Mouse (Mus musculus): ENCODE data around the gene Ipcef1.

The Ipcef1 gene

DNA sequence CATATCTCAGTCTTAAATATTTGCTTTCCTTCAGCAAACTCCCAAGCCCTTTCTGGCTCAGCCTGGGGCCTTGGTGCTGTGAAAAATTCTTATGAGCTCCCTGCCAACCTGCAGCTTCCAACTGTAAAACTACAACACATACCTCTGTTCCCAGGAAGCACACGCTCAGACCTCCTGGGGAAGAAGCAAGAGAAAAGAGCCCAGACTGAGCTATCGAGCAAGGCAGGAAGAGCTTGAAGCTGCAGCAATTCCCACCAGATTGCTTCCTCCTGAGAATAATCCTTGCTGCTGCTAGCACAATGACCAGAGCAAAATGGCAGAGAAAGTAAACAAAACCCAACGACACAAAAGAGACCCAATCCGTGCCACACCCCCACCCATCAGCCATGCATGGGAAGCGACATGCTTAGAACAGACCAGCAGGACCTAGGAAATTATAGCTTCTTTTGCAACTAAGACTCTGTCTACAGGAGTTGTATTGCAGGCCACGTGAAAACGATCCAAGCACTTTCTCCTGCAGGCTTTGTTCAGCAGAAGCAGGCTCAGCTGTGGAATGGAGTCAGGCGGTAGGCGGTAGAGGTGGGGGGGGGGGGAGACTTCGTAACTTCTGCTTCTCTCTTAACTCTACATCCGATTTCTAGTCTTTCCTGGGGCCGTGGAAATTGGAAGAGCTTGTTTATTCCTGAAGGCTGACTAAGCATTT, at the start of gene Ipcef1:
Ipcef1 (minus strand) TSS at position 164 of the 703 bp plus-strand sequence.
- DNase-seq: peak; percentile 11

DNA sequence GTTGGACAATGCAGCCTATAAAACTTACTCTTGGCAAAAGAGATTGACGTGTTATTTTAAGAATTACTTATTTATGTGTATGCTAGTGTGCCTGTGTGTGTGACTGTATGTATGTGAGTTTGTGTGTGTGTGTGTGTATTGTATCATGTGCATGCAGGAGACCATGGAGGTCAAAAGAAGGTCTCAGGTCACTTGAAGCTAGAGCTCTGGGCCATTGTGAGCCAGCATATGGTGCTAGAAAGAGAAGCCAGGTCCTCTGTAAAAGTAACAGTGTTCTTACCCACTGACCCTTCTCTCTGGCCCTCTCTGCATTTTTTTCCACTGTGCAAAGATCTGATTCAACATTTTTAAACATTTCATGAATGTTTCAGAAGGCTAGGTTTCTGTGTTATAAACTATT, 25.7 kb upstream of the Ipcef1 start:
- no peak for DNase-seq

DNA sequence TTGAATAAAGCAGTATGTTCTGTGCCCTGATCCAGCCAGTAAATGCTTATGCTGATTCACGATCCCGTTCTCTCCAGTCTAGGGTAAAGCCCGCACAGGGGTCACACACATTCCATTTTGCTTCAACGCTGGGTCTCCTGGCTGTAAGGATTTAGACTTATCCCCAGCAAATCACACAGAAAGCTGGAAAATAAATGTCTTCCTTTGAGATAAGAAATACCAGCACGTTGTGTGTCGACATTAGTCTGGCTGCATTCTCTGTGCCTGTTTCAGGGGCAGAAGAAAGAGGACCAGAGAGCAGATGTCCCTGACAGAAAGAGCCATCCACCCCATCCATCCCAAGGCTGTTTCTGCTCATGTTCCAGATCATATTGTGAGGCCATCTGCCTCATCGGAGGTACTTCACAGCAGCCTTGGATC, 25.1 kb upstream of the Ipcef1 start:
- DNase-seq: peak; percentile 30

DNA sequence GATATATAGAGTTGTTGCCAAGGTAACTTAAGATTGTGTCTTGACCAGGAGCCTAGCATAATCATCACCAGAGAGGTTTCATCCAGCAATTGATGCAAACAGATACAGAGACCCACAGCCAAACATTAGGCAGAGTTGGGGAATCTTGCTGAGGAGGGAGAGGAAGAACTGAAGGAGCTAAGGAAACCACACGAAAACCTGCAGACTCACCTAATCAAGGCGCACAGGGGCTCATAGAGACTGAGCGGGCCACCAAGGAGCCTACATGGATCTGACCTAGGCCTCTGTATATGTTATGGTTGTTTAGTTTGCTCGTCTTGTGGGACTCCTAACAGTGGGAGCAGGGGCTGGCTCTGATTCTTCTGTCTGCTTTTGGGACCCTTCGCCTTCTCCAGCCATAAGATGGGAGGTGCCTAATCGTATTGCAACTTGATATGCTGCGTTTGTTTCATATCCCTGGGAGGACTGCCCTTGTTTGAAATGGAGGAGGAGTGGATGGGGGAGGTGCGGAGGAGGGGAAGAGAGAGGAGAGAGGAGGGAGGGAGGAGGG, 24.5 kb upstream of the Ipcef1 start:
- DNase-seq: no peak

DNA sequence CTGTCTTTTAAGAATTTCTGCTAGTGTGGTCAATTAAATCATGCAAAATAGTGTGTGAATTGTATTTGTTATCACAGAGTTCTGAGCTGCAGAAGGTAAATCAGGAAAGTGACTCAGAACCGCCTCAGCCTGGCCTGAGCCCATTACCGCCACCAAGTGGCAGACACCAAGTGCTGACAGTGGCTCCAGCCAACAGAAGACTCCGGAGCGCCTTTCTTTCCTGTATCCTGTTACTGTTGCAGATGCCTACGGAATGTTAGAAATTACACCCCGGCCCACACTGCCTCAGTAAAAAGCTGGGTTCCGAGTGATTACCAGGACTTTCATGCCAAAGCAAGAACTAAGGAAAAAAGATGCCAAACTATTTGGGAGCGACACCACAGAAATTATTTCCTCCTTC, 23.9 kb upstream of the Ipcef1 start:
- peak; percentile 76 for DNase-seq

DNA sequence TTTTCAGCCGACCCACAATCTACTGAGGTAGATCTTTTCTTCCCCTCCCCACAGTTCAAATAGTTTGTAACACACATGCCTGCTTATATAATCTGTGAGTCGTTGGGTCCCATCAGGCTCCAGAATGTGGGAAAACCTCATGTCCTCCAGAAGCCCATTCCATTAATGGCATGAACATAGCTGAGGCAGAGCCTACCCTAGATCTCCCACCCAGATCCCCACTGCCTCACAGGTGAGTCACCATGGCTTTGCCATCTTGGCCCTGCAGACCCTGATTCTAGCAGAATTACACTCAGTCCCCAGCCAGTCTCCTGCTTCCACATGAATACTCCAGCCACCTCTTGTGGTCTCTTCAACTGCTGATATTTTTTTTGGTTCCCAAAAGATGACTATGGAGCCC, 23.4 kb upstream of the Ipcef1 start:
- DNase-seq: no peak

DNA sequence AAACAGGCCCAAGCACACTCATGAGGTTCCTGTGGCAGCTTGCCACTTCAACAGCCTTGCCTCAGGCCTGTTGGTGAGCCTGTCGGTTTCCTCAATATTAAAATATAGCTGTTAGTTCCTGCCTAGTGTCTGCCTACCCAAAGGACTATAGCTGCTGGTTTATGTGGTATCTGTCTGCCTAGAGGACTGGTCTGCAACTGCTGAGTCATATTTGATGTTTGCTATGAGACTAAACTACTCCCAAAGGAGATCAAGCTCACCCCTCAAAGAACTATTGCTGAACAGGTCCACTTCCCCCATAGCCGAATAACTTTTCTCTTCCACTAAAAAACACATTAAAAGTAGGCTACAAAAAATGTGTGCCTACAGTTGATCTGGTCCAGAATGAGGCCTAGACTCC, 22.0 kb upstream of the Ipcef1 start:
- DNase-seq: no peak

DNA sequence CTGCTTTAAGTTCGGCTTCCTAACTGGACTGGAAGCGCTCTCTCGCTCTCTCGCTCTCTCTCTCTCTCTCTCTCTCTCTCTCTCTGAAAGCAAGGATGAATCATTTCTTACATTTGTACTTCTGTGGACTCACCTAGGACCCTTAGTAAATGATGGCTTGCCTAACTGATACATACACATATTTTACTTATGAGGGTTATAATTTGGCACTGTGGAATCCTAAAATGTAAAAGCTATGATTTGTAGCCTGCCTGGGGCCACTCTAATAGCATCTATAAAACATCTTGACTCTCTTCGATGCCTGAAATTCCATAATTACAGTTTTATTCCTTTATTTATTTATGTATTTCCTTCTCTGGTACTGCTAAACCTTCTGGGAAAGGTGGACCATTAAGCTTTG, 18.6 kb upstream of the Ipcef1 start:
- no peak for DNase-seq

DNA sequence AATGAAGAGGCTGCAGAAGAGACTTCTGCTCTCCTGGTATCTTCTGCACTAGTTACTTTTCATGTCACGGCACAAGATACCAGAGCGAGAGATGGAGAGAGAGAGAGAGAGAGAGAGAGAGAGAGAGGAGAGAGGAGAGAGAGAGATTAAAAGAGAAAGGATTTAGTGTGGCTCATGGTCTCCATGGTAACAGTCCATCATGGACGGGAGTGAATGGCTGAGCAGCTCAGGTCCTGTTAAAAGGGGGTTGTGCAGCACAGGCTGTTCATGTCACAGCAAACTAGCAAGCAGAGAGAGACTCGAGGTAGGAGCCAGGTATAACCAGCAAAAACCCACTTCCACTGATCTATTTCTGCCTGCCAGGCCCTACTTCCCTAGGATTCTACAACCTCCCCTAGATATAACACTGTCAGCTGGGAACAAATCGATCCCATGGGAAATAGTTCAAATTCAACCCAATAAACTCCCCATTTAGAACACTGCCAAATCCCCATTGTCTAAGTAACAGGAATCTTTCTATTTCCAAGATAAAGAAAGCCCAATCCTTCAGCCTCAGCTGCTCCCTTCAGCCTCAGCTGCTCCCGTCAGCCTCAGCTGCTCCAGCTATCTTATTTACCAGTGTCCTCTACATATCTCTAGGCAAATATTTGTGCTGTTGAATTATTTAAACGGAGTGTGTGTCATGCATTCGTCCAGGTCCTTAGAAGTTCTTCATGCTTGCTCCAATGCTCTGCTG, 18.0 kb upstream of the Ipcef1 start:
- no peak for DNase-seq

DNA sequence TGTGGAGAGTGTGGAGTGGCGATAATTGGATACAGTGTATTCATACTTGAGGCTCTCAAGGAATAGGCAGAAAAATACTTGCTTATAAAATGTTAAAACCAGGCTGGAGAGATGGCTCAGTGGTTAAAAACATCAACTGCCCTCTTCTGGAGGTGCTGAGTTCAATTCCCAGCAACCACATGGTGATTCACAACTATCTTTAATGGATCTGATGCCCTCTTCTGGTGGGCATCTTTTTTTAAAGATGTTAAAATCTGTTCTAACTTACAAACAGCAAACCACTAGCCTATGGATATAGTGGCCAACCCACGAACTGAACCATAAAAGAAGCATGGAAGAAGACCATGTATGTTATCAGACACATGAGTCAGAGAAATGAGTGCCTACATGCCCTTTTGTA, 16.8 kb upstream of the Ipcef1 start:
- DNase-seq: no peak

DNA sequence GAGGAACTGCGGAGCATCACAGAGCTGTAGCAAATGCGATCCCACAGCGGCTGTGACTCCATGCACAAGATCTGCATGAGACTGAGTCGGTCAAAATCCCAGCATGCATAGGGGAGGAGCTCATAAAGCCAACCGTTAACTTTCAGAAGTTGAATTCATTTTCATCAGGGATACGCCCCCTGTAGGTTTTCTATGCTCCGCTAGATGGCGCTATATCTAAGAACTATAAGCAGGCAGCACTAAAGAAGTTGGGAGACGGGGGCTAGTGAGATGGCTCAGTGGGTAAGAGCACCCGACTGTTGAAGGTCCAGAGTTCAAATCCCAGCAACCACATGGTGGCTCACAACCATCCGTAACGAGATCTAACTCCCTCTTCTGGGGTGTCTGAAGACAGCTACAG, 16.3 kb upstream of the Ipcef1 start:
- no peak for DNase-seq

DNA sequence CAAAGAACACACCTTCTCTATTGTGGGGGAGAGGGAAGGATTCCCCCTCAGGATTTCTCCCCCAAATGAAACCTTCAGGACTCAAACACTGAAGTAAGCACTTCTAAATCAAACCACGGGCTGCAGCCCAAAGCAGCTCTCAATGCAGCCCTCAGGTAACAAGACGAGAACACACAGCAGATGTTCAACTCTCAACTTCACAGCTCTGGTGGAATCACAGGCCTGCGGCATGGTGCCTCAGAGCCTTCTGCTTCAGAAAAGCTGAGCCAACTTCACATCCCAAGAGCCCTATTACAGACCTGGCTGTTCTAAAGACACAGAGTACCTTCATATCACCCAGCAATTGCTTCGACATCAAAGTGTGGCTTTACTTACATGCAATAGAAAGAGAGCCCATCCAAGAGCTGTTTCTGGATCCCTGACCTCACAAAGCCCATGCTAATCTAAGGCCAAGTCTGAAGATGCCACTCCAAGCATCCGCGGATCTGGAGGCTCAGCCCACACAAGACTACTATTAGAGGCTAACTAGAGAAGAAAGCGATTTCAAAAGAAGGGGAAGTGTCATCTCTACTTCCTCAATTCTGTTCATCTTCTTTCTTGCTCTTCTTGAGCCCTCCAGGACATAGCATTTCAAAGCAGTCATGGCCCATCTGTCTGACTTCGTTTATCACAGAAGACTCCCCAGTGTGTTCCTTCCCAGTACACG, 11.6 kb upstream of the Ipcef1 start:
- DNase-seq: peak; percentile 47

DNA sequence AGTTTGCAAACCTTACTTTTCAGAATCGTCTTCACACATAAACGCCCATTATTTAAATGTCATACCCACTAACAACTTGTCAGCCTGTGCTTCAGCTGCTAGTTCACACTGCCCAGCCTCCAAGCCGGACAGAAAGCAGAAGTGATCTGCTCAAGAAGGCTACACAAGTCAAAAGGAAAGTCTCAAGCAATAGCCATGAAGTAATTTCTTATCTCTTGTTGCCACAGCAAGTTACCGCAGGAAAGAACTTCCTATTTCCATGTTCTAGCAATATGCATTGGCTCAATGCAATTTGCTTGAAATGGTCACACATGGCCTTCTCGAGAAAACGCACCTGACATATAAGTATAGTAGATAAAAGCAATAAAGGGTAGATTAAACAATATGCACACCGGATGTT, 10.7 kb upstream of the Ipcef1 start:
- peak; percentile 65 for DNase-seq

DNA sequence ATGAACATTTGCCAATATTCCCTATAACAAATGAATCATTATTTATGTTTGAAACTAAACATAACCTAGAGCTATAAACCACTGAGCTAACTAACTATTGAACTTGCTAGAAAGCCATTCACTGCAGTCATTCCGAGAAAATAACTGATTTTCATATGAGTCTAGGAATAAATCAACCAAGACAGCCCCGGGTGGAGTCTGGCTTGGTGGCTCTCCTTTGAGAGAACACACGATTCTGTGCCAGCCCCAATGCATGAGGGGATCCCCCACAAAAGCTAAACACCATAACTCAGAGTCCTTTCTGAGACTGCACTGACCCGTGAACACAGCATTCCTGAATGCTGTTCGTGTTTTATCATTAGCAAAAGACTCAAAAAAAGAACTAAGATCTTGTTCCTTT, 8.0 kb upstream of the Ipcef1 start:
- DNase-seq: no peak

DNA sequence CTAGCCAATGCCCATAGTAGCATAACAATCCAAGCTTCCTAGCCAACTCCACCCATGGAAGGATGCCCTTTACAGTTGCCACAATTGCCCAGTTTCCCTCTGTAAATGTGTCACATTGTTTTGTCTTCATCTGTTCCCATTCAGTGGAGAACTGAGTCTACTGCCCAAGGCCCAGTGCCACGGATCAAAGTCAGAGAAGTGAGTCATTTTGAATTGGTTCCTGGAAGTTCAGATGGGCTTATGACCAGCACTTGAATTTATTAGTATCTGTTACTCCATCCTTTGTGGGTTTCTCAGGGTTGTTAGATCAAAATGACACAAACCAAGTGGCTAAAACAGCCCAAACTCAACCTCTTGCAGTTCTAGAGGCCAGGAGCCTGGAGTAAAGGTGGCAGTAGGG, 5.3 kb upstream of the Ipcef1 start:
- DNase-seq: no peak

DNA sequence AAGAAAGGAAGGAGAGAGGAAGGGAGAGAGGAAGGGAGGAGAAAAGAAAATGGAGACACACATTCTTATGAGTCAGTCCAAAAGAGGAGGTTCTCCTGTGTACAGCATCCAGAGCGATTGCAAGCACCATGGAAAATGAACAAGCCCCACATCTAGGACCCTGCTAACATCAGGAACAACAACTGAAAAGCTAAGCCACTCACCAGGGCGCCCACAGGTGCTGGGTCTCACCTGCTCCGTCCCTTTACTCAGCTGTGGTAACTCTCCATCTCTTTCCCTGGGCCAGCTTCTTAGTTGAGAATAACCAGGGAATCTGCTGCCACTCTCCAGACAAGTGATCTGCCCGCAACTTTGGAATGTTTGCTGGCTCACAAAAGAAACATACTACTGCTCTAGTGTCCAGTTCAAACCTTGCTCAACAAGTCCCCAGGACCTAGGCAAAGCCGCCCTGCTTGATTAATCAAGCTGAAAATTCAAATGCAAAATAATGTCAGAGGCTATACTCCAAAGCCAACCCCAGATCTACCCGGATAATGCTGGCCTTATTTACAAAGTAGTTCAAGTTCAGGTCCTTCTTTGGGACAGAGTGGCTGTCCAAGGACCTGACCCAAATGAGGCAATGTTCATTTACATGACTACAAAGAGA, 2.4 kb upstream of the Ipcef1 start:
- DNase-seq: no peak

DNA sequence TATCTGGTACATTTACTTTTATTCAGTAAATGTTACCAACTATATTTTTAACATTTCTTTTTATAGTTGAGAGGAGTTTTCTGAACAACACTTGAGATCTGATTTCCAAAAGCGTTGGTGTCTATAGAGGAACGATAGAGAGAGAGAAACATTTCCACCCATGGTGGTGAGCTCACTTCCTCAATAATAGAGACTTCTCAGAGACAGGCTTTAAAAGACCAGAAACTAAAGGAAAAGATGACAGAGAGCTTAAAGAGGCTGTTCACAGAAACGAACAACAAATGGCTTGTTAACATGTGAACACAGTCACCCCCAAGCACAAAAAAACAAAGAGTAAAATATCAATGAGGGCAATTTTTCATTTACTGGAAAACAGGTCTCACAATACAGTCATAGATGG, 2.4 kb downstream of the Ipcef1 start:
- DNase-seq: no peak

DNA sequence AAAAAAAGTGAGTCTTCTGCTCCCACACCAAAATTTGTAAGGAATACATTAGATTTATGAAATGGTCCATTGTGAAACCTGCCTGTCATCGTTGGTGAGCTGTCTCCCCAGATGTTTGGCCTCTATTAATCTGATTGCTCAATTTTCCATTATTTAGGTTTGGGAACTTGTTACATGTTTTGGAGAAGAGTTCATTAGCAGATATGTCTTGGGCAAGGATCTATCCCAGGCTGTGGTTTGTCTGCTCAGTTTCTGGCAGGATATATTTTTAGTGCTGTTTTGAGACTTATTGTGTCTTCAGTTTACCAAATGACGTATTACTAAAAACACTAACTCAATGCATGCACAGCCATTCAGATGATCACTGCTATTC, 4.4 kb downstream of the Ipcef1 start:
- DNase-seq: no peak

DNA sequence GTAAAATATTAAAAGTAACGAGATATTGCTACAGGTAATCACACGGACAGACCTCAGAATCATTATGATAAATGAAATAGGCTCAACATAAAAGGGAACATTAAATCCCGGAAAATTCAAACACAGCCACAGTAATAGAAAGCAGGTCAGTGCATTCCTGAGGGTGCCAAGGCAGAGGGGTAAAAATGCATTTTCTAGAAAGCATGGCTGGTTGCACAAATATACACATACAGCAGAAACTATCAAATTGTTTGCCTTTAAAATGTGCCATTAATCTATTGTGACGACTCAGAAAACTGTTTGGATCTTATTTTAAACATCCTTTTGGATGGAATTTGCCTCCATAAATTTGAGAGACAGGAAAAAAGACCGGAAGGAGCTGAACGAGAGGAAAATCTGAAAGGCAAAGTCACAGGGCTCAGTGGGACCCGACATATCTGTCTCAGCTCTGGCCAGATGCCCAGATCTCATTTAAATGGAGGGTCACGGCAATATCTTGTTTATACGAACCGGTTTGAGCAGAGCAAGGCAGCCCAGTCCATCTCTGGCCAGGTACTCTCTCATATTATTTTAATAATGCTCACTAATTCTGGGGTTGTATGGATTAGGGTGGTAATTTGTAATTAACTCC, 4.9 kb downstream of the Ipcef1 start:
- no peak for DNase-seq

DNA sequence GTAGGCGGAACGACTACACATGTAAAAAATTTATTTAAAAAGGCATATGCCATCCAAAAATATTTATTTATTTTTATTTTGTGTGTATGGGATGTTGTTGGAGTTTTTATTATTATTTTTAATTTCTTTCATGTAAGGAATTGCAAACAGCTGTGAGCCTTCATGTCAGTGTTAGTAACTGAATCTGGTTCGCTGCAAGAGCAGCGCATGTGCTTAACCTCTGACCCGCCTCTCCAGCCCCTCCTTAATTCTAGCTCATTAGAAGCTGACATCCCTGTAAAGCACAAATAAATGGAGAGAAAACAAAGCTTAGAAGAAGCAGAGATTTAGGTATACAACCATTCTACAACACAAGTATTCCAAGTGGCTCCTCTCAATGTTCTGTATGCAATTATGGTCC, 8.4 kb downstream of the Ipcef1 start:
- no peak for DNase-seq

DNA sequence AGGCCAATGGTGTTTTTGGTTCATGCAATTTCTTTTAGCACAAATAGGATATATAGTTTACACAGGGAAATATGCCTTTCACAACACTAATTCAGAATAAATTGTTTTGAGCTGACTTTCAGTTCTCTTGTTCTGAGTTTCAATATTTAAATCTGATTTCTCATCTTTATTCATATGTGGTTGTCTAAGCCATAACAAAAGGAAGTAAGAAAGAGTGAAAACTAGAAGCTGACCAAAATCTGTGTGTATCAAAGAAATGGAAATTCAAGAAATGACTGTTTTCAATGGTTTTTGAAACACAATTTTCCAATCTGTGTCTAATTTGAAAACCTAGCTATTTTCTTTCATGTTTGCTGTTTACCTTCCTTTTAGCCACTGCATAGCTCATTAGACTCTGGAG, 11.2 kb downstream of the Ipcef1 start:
- DNase-seq: no peak

DNA sequence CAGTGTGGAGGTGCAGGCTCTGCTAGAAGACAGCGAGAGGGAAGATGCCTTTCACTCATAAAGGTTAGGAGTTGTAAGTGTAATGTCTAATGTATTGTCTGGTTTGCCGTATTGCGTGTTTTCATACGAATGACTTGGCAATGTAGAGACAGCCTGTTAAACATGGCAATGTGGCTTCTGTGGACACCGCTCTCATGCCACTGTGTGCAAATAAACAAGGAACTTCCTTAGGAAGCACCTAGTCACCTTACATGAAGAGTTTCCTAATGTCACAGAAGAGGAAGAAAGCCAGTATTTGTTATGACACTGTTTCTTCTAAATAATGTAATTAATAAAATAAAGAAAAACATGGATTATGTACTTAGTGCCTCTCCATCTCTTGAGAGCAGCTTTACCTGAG, 15.1 kb downstream of the Ipcef1 start:
- no peak for DNase-seq

DNA sequence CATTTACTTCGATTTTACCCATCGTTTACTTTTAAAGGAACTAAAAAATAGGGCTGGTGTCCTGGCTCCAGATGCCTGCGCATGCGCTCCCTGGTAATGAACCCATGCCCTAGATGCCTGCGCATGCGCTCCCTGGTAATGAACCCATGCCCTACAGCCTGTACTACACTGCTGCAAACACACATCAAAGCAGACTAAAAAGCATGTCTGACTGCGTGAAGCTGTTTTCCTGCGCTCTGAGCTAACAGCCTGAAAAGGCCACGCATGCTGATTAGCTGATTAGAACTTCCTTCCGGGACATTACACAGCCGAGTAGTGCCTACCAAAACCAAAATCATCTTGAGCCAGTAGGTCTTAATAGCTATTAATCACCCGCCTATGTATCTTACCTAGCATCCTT, 16.7 kb downstream of the Ipcef1 start:
- no peak for DNase-seq
